Mouse (Mus musculus): Measurements from ENCODE around the gene Cops6.

The Cops6 gene

DNA sequence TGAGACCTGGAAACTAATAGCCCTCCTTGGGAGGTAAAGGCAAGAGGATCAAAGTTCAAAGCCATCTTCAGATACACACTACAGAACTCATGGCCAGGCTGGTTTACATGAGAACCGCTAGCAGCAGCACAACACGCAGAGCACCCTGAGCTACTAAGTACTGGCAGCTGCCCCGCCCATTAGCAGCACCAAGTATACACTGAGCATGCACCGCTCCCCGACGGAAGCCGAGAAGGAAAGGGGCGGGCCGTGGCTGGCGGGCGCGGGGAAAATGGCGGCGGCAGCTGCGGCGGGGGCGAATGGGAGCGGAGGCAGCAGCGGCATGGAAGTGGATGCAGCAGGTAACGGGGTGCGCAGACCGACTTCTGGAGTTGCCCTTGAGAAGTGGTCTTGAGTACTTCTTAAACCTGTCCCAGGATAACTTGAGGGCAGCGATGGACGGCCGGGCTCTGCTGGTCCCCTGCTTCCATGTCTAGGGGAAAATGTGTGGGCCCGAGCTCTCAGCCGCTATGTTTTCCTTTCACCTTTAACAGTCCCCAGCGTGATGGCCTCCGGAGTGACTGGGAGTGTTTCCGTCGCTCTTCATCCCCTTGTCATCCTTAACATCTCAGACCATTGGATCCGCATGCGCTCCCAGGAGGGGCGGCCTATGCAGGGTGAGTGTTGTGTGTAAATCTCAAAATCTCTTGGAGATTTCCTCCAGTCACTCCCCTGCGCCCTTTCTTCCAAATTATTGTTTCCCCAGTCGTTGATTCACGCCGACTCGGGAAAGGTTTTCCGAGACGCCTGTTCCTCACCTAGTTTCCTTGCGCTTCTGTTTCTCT is at the start of gene Cops6:
Cops6 (plus strand) TSS at position 230 of the 824 bp plus-strand sequence.
- peak; percentile 97 for DNase-seq

DNA sequence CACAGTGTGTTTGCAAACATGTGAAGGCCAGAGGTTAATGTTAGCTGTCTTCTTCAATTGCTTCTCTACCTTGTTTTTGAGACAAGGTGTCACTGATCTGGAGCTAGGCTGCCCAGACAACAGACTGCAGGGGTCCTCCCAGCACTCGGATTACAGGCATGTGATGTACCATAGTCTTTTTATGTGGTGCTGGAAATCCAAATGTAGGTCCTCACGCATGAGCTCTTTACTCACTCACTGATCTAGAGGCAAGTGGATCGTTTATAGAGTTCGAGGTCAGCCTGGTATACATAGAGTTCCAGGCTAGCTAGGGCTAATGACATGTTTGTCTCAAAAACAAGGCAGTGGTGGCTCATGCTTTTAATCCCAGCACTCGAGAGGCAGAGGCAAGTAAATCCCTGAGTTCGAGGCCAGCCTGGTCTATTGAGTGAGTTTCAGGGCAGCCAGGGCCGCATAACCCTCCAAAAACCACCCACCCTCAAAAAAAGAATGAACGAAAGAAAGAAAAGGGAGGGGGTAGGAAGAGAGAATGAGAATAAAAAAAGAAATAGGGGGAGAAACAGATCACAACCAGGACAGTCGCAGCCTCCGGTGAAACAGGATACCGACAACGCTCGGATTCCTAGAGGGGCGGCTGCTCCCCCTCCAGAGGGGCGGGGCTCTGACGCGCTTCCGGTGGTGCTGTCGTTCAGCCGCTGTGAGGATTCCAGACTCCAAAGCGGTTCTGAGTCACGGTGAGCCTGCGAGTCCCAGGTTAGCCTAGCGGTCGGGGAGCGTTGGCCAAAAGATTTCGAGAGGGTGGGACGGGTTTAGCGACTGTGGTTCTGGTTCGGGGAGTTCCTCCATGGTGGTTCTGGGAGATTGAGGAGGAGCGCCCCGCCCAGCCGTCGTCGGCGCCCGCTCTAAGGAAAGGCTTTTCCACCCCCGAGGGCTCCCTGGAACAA is 44.3 kb upstream of the Cops6 start, which contains the start of gene Zscan21:
Zscan21 (plus strand) TSS at position 649 of the 944 bp plus-strand sequence.
- DNase-seq: peak; percentile 95

- DNase-seq: no peak
Measured at GRCm38 (mm10) chr5:138117199-138118015, 43.5 kb upstream of the Cops6 start.

GRCm38 (mm10) chr5:138118041-138118440 is 42.8 kb upstream of the Cops6 start:
- DNase-seq: peak; percentile 2

GRCm38 (mm10) chr5:138132425-138133064 is 28.3 kb upstream of the Cops6 start:
- peak; percentile 32 for DNase-seq

- DNase-seq: no peak
Measured at GRCm38 (mm10) chr5:138137257-138137656, 23.6 kb upstream of the Cops6 start.

DNA sequence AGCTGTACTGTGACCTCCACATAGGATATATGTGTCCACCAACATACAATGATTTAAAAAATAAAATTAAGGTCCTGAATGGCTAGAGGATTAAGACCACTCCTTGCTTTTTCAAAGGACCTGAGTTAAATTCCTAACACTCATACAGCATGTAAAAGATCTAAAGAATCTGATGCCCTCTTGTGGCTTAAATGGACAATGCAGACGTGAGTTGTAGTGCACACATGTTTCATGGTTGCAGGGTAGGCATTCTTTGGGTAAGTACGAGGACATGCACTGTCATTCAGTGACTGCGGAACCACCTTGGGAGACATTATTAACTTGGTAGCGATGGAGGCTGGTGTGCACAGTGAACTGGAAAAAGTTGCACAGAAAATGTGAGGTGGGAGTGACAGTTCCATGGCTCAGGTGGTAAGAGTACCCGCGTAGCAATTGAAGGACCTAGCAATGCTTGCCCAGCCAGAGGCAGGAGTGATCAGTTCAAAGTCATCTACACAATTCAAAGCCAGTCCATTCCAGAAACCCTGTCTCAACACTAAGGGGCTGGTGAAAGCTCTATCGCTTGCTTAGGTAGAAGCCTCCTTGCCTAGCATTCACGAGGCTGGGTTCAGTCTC is 22.8 kb upstream of the Cops6 start:
- DNase-seq: peak; percentile 79

- DNase-seq: no peak
Measured at GRCm38 (mm10) chr5:138138585-138138984, 22.3 kb upstream of the Cops6 start.

- DNase-seq: no peak
Measured at GRCm38 (mm10) chr5:138154390-138154789, 6.5 kb upstream of the Cops6 start.

DNA sequence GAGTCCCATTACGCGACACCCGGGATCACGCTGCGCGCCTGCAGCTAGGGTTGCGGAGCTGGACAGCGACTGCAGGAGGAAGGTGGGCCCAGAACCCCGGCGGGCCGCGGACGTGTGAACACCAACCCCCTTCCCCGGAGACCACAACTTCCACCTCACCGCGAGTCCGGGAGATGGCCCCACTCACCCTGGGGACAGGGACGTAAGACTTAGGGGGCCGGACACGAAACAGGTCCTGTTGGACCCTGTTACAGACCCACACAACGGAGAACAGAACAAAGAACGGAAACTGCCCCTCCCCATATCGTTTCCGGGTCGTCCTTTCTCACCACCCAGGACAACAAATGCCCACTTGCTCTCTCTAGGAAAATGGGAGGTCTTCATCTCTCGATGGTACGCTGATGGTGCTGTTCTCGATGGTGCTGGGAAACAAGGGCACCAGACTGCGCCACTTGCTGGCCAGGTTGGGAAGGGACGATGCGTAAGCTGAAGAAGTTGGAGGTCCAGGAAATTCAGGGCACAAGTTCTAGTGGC is 5.4 kb upstream of the Cops6 start, which contains the start of gene Zfp113:
Zfp113 (minus strand) TSS at position 302 of the 534 bp plus-strand sequence.
- peak; percentile 97 for DNase-seq

DNA sequence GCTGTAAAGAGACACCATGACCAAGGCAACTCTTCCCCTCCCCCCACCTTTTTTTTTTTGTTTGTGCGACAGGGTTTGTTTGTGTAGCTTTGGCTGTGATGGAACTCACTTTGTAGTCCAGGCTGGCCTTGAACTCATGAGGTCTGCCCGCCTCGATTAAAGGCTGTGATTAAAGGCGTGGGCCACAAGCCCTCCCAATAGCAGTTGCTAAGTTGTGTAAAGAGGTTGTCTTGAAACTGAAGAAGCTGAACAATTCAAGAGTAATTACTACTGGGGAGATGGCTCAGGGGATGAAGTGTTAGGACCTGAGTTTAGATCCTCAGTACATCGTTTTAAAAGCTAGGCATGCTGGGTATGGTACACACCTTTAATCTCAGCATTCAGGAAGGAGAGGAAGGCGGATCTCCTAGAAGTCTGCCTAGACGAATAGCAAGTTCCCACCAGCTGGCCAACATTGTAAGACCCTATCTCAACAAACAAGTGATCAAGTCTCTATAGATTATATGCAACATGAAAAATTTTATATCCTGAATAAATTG is 578 bp upstream of the Cops6 start:
- DNase-seq: no peak

DNA sequence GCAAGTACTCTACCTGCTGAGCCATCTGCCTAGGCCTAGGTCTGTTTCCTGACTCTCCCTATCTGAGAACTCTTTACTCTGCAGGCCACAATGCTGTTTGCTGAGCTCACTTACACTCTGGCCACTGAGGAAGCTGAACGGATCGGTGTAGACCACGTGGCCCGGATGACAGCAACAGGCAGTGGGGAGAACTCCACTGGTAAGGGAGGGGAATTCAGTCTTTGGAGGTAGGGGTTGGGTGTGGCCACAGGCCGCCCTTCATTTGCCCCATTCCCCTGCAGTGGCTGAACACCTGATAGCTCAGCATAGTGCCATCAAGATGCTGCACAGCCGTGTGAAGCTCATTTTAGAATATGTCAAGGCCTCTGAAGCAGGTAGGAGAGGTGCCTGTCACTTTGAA is 2.2 kb downstream of the Cops6 start:
- no peak for DNase-seq

DNA sequence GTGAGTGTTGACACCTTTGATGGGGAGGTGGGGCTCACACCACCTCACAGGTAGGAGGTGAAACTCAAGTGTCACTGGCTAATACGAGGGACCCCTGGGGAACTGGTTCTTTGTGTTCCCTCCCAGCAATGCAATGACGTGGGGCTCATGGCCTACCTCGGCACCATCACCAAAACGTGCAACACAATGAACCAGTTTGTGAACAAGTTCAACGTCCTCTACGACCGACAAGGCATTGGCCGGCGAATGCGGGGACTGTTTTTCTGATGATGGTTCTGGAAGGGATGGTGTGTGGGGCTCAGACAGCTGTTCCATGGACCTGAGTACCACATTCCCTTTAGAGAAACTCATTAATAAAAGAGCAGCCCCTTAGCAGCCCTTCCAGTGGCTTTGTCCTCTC is 2.7 kb downstream of the Cops6 start:
- no peak for DNase-seq

DNA sequence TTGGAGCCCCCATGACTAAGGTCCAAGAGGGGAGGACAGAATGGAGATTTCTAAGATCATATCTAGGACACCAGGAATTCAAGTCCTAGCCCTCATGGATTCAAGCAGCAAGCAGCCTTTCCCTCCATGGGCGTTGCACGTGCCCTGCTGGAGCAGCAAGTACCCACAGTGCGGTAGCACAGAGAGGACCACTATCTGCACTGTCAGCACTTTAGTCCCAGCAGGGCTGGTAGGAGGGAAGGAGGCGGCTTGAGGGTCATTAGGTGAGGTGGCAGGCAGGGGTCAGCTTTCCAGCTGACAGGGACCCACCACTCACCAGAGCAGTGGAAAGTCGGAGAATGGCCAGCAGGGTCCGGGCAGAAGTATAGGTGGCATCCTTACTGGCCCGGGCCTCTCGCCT is 4.7 kb downstream of the Cops6 start:
- no peak for DNase-seq

- DNase-seq: peak; percentile 97
Measured at GRCm38 (mm10) chr5:138170936-138171561, 10.2 kb downstream of the Cops6 start.

DNA sequence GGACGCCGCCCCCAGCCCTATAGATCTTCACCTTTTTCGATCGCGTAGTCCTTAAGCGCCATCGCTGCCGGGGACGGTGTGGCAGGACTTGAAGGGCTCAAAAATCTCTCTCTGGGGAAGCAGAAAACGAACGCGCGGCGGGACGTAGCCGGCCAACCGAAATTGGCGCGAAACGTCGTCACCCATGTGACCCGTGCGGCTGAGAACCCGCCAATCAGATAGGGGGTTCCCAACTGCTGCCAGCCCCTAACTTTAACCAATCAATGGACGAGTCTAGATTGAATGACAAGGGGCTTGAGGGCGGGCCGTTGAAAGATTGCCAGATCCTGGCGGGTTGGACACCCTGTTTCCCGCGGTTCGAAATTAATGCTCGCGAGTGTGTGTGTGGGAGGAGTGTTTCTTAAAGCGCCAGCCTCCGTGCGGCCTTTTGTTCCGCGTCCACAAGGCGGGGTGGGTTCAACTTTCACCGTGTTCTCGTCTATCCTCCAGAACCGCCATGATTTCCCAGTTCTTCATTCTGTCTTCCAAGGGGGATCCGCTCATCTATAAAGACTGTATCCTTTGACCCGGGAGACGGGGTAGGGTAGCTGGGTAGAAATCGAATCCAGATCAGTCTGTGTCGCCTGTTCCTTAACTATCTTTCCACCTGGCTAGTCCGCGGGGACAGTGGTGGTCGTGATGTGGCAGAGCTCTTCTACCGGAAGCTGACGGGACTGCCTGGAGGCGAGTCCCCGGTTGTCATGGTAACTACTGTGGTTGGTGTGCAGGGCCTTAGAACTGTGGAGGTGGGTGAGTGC is 11.0 kb downstream of the Cops6 start, which contains the start of the genes Ap4m1 and Mcm7:
Ap4m1 (plus strand) TSS at position 308 of the 797 bp plus-strand sequence.
Mcm7 (minus strand) TSS at position 728 of the 797 bp plus-strand sequence.
- peak; percentile 99 for DNase-seq

GRCm38 (mm10) chr5:138173217-138173616 is 12.3 kb downstream of the Cops6 start:
- no peak for DNase-seq

GRCm38 (mm10) chr5:138186950-138187638 is 26.2 kb downstream of the Cops6 start, which contains the start of the genes Taf6 and Cnpy4:
Gene Taf6 (minus strand): TSS chr5:138187451.
Gene Cnpy4 (plus strand): TSS chr5:138187485.
- DNase-seq: peak; percentile 91

Data from lung, postnatal 36 days (tissue).